Mouse (Mus musculus): ENCODE measurements at regions not wholly inside any gene's neighbourhood (a gene's known extent, or its start where the extent isn't known, plus 50 kb on each side); places are given as distances from the start of the nearest gene placed in this dataset.

DNA sequence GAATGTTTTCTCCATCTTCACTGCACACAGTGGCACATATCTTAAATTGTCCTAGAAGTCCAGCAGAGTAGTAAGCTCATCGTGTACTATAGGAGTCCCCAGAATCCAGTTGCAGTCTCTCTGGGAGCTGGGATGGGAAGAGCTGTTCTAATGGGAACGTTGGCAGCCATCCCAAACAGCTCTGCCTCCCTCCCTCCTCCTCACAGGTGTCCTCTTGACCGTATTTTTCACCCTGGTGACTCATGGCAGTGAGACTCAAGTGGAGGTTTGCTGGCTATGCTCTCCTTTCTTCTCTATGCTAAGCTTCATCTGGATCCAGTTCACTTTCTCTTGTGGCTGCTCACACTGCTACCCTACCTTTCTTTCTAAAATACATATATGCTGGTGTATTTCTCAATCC is 109.2 kb upstream of the Sash1 start:
- no peak for DNase-seq (ENCODE audit: low spot score)

DNA sequence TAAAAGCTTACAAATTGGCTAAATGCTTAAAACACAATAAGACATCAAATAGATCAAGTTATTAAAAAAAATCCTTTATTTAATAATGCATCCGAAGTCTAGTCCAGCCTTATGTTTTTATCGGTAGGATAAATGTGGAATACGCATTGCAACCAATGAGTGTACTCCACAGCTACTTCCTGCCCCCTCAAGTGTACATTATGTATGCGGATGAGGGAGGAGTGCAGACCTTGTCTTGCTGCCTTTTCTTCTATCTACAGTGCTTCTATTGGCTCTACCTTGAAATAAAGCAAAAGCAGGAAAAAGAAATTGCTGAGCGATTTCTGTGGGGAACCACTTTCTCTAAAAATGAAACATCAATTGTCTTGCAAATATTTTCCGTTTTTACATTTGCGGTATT is 100.5 kb upstream of the Sash1 start:
- DNase-seq (ENCODE audit: low spot score) = no peak

DNA sequence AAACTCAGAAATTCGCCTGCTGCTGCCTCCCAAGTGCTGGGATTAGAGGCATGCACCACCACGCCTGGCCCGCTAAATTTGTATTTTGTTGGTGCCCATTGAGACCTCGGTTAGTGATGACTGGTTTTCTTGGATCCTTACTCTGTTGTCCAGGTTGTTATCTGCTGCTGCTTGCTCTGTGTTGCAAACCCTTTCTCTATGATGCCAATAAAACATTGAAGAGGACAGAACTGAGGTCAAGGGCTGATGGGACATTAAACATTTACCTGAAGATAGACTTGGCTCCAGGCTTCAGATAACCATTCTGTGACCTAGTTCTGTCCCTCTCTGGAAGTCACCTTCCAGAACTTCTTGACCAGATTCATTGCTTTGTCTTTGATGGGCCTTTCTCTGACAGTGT is 97.5 kb upstream of the Sash1 start:
- no peak for DNase-seq (ENCODE audit: low spot score)

DNA sequence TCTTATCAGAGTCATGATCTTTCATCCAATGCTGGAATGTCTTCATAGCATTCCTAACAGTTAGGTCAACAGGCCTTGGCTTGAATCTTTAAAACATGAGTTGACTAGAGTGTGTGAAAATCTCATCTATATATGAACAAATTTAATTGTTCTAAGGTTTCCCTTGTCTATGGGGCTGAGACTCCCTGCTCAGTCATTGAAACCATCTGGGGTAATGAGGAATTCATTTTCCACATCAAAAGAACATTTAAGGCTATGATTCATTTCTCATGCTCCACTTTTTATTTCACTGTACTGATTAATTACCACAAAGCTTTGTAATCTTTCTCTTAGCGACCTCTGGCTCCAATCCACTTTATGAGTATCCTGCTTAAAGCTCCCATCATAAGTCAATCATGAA is 94.7 kb upstream of the Sash1 start:
- no peak for DNase-seq (ENCODE audit: low spot score)

DNA sequence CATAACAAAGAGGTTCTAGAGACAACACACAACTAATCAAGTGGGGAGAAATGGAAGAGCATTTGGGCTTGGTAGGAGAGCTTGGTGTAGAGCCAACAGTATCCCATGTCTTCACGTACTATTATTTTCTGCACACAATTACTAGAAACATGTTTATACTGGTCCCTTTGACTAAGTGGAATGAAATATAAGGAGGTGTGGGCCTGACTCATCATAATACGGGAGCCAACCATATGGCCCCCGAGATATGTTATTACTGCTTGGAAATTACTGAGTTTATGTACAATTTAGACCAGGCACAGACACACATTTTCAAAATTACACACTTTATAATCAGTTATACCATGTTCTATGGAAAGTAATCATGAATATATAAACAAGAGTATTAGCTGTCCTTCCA is 92.7 kb upstream of the Sash1 start:
- no peak for DNase-seq (ENCODE audit: low spot score)

DNA sequence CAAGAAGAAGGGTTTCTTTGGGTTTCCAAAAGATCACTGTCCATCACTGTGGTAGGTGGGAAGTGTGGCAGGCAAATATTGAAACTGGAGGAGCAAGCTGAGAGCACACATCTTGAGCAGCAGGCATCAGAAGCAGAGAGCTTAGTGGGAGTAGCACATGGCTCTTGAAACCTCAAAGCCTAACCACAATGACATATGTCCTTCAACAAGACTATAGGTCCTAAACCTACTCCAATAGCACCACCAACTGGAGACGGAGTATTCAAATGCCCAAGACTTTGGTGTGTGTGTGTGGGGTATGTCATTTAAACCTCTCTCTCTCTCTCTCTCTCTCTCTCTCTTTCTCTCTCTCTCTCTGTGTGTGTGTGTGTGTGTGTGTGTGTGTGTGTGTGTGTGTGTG is 88.1 kb upstream of the Sash1 start:
- DNase-seq (ENCODE audit: low spot score) = no peak

DNA sequence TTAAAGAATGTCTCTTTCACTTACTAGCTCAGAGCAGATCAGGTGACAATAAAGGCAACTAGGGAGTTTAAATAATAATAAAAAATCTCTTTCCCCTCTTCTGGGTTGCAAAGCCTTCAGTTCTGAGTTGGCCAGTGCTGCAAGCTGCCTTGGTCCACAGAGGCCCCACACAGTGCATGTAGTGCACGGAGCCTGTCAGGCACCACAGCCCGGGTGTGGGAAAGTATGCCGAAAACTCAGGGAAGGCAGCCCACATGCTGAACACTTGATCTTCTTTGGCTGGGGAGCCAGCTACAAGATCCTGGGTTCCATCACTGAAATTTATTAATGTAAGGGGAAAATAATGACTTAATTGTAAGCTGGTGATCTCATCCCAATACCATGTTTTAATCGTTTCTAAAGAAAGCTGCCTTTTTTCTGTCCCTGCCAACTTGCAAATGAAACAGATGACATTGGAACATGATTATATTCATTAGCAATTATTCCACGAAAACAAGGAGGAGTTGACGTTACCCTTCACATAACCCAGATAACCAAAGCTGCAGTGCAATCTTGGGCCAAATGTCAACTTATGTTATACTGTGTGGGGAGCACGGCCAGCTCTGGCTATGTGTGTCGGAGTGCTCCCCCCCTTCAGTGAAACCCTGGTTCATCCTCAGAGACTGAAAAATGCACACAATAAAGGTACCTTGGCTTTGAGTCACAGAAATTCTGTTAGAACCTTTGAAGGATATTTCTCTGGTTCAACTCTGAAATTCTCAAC is 87.1 kb upstream of the Sash1 start:
- no peak for DNase-seq (ENCODE audit: low spot score)

DNA sequence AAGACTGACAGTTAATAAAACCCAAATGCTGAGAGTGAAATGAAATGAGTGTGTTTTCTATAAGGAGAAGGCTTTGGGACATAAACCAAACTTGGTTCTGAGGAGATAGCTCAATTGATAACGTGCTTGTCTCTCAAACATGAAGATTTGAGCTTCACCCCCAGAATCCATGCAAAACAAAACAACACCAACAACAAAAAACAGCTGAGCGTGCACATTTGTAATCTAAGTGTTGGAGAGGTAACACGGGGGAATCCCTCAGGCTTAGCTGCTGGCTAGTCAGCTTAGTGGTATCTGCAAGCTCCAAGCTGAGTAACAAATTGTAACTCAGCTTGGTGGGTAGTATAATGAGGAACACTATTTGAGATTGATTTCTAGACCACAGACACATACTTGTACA is 84.9 kb upstream of the Sash1 start:
- DNase-seq (ENCODE audit: low spot score) = no peak

DNA sequence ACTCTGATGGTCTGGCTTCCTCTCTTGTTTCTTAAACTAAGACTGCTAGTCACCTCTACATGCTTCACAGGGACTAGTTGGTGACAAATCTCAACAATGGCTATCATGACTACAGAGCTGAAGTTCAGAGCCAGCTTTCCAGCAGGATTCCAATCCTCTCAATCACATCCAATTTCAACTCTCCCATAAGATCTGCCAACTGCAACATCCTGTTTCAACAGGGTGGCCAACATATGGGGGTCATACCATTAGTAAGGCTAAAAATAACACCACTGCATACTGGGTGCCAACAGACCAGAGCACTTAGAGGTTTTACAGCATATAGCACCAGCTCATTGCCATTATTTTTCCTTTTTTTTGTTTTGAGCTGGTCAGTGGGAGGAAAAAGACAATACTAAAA is 83.7 kb upstream of the Sash1 start:
- DNase-seq (ENCODE audit: low spot score) = no peak

DNA sequence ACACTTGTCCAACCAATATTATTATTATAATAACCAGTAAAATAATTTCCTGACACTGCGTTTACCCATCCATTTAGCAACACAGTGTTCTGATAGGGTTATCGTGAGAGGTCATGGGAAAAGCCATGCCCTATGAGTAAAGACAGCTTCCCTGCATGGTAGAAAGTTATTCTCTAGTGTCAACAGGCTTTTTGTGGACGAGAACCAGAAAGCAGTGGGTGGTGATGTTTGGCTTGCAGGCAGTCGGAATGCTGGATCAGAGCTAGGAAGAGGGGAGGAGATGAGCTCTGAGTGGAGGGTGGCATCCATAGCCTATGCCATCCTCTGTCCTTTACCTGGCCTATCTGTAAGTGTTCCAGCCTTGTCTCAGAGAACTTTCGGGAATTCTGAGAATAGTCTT is 83.1 kb upstream of the Sash1 start:
- DNase-seq (ENCODE audit: low spot score) = no peak

DNA sequence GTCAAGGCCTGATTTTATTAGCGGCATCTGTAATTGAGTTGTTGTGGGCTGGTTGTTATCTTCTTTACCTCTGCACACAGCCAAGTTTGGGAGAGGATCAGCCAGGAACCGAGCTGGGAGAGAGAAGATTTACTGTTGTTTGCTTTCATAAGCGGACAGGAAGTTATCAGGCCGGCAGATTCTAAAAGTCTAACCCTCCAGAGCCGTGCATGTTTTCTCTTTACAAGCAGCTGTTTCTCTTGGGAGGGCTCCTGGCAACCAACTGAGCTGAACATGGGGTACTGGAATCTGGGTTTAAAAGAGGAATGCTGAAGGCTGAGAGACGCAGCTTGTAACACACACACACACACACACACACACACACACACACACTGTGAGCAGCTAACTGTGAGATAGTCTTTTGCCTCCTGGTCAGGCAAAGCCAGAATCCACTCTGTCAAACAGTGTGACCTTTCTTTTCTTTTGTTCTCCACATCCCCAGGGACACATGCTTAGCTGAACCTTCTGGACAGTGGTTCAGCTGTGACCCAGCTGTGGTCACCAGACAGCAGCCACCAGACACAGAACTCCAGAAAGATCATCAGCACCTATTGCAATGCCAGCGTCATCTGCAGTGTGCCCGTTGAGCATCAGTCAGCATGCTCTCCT is 82.5 kb upstream of the Sash1 start:
- peak; percentile 46 for DNase-seq (ENCODE audit: low spot score)

DNA sequence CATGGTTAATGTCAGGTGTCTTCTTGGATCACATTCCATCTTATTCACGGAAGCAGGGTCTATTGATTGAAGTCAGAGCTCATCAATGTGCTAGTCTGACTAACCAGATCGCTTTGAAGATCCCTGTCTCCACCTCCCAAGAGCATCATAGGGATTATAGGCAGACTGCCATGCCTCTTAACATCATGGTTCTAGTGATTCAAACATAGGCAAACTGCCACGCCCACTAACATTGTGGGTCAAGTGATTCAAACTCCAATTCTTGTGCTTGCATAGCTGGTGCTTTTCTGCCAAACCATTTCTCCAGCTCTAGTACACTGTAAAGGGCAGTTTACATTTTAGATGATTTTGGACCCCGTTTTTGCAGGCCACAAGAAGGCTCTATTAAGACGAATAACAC is 77.1 kb upstream of the Sash1 start:
- no peak for DNase-seq (ENCODE audit: low spot score)

DNA sequence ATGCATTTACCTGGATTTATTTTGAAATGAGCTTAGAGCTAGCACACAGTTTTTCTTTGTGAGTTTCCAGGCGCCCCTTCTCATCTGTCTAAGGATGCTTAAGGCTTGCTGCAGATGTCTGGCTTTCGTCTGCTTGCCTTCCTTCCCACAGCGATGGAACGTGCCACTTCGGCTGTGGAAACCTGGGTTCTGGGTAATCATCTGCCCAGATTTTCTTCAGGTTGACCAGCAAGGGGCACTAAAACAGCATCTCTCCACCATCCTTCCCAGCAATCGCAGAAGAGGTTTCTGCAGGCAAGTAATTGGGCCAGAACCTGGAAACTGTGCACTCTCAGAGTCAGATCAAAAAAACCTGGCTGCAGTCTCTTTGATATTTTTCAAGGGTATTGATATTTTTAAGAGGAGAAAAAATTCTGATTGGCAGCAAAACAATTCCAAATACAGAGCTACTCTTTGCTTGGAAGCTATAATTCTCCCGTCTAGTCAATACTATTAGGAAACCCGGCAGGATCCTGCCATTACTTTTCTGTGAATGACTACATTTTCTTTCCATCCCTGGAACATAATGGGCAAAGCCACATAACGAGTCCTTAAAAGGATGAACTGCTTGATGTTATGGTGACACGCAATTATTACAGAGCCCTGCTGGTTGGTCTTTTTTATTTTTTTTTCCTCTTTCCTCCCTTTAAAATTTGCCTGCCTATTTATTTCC is 75.2 kb upstream of the Sash1 start:
- DNase-seq (ENCODE audit: low spot score) = no peak

DNA sequence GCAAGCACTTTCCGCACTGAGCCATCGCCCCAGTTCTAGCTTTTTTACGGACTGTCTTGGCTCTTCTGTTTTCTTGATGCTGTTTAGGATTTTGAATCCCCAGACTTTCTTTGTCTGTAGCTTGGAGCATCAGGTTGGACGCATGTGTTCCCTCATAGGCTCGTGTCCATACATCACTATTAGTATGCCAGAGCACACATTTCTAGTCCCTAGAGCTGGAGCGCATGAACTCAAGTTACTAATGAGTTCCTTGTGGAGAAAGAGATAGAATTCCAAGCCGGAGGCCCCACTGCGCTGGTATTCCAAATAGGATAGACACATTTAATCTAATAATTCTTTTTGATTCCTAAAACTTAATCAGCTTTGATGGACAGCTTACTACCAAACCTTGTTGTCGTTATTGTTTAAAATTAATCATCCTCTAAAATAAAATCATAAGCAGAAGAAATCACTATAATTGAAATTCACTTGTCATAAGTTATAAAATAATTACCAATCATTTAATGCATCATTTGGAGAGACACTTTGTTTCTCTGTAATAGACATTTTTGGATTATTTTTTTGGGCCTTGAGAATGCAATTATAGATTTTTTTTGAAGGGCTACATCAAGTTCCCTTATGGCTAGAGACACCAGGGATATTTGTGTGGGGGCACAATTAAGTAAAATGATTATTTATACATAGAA is 74.5 kb upstream of the Sash1 start:
- DNase-seq (ENCODE audit: low spot score) = no peak

DNA sequence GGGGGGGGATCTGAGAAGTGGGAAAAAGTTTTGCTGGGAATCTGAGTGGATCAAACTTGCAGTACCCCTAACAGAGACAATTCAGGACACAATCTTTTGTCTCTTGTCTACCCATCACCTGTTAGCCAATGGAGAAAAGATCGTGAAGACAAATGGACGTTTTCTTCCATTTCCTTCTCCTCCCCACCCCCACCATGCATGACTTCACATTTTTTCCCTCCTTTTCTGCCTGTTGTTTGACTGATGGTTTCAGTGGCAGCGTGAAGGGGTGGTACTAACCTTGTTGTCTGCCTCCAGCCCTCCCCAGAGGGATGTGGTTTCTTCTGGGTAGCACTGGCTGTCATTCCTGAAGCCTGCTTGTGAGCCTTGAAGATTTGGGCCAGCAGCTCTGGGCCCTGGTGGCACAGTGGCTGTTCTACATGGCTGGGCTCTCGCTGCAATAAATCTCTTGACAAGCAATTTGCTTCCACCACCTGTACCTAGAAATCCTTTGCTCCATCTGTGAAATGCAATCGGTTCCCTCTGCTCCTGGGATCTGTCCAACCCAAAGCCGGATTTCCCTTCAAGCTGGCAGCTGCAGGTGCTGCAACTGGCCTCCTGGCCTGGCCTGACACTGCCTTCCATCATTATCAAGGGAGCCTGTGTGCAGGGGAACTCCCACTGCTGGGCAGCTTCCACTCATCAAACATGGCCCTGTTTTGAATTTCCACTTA is 69.8 kb upstream of the Sash1 start:
- no peak for DNase-seq (ENCODE audit: low spot score)

DNA sequence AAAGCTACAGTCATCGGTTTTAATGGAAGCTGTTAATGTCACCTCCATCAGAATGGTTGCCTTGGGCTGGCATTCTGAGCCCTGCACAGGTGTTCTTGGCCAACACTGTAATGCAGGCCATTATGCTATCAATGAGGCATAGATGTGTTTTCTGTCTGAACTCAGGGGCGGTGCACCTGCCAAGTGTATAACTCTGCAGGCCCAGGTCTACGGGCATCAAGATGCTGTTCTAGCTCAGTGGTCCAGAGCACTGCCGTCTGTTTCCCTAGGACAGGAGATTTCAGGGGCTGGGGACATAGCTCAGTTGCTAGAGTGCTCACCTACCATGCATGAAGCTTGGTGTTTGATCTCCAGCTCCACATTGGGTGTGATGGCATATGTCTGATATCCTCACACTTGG is 68.1 kb upstream of the Sash1 start:
- DNase-seq (ENCODE audit: low spot score) = no peak

DNA sequence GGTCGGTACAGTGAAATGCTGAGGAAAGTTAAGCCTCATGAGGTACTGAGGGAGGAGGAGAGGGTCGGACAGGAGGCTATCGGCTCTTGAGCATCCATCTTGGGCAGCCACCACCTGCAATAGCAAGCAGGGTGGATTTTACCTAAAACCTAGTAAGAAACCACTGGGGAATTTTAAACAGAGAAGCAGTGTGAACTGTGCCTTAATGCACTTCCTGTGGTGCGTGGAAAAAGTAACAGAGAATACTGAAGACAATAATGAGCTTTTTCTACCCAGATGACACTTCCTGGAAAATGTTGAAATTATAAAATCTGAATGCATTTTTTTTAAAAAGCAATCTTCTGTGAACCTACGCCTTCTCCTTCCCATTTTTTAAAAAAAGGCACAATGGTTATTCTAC is 67.1 kb upstream of the Sash1 start:
- no peak for DNase-seq (ENCODE audit: low spot score)

DNA sequence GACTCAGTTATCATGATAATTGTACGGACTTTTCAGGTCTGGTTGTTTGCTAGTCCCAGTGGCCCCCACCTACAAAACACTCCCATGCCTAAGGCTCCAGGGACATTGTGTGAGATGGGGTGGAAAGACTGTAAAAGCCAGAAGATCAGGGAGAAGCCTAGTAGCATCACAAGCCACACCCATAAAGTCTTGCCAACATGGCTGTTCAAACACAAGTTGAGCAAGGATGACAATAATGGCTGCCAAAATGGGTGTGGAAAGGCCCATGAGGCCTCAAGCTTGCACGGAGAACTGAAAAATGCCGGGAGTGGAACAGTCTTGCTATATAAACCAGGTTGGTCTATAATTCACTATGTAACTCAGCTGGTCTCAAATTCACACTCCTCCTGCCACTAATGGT is 66.1 kb upstream of the Sash1 start:
- no peak for DNase-seq (ENCODE audit: low spot score)

DNA sequence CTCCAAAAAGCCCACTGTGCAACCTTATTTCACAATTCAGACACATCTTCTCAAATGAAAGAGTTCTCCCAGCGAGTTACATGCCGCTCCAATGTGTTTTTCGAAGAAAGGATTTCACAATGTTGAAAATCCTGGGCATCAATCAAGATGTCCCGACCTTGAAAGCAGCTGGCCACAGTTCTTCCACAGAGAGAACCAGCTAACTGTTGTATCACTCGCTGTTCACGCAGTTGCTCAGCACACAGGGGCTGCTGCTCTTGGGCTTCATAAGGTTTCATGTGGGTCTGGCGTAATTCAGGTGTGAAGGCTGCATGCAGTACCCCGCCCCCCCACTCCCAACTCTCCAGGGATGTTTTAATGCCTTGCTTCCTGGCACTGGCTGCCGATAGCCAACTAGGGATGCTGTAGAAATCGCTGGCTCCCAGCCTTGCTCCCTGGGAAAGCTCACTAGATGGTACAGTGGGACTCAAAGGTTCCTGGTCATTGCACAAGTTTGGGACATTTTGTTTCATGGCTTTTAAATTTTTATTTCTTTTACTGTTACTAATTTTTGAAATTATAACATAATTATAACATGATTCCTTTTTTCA is 65.5 kb upstream of the Sash1 start:
- peak; percentile 15 for DNase-seq (ENCODE audit: low spot score)

DNA sequence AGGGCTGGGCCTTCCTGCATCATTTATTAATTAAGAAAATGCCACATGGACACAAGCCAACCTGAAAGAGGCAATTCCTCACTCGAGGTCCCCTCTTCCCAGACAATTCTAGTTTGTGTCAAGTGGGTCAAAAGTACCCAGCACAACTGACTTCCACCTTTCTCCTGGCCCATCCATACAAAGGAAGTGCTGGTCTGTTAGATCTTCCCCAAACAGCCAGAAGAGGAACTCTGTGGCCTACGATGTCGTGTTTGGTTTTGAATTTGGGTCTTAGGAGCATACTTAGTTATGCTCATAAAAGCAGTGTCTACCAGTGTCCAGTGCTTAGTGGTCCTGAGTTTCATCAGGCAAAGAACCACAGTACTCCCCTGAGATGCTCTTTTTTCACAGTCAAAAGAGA is 62.4 kb upstream of the Sash1 start:
- no peak for DNase-seq (ENCODE audit: low spot score)

DNA sequence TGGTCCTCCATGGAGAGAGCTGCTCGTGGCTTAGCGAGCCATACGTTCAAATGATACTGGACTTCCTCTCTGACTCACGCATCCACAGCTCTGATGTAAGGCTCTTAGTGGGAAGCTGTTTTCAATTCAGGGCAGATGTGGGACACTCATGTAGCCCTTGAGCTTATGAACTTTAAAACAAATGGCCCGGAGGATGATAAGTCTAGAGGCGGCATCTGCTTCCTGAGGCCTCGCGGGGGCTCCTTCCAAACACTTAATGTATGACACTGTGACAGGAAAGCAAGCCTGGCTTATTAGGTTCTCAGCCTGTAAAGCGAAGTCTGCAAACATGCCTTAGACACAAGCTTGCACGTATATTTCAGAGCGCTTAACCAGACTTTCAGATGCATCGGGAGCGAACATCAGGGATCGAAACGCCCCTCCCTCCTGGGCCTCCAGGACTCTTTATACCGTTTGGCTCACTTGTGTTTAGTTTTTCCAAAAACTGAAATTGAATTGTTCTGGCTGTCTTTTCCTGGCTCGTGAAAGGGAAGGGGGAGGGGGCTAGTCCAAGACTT is 59.4 kb upstream of the Sash1 start:
- DNase-seq (ENCODE audit: low spot score) = no peak

DNA sequence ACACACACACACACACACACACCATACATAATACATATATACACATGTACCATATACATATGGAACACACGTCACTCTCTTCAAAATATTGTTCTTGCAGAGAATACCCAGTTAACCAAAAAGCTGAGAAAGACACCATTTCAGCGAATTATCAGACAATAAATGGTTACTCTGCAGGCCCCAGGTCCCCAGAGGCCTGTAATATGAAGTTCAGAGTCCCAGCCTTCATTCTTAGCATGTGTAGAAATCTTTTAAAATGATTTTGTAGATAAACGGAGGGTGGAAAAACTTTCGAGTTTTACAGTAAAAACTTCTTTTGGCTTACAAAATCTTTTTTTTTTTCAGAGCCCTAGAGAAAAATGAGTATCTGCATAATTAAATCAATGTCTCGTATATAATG is 58.7 kb upstream of the Sash1 start:
- no peak for DNase-seq (ENCODE audit: low spot score)

Measured in testis, postnatal 14 days (tissue).